Mouse (Mus musculus) spleen, postnatal 14 days (tissue): Measurements from ENCODE around the gene Gm12830.

Source experiments
- DNase-seq, 2 experiments: peaks; one replicate each; pipeline ENCODE4 v3.0.0; 2021 to 2022; ENCODE audit warnings: low spot score in 2 of 2

Gm12830 gene

DNA sequence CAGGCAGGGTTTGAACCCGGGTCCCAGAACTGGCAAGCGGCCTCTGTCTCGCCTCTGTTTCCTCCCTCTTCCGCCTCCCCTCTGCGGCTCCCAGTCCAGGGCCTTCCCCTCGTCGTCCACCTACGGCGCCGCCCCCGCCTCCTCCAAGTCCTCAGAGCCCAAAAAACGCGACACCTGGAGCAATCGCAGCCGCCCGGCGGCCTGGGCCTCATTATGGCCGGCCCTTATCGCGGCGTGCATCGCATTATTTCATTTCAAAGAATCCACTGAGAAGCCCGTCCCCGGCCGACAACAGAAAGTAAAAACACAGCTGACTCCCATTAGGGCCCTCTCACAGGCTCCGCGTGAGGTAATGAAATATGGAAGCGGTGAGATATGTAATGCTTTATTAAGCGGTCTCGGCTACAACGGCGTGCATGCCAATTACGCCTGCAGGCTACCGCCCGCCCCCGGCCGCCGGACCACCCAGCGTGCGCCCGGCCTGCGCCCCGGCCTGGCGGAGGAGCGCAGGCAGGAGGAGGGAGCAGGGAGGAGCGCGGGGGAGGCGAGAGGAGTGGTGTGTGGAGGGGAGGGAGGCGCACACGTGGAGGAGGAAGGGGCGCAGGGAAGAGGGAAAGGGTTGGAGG is at the start of gene Gm12830:
Gm12830 (plus strand) TSS at position 156 of the 626 bp plus-strand sequence.
- DNase-seq = no peak

DNA sequence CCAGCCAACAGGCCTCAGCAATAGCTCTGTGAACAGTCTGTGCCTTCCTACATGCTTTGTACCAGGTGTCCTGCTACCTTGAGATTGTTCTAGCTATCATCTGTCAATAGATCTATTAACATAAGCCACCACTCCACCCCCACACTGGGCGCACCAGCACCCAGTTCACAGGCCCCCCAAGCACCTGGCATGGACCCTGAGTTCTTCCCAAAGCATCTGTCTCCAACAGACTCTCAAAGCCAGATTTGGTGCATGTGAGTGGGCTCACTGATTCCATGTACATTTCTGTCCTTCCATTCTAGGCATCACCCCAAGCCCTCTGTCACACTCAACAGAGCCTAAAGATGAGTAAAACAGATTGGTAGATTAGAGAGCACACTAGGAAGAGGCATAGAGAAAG is 48.2 kb upstream of the Gm12830 start:
- no peak for DNase-seq

DNA sequence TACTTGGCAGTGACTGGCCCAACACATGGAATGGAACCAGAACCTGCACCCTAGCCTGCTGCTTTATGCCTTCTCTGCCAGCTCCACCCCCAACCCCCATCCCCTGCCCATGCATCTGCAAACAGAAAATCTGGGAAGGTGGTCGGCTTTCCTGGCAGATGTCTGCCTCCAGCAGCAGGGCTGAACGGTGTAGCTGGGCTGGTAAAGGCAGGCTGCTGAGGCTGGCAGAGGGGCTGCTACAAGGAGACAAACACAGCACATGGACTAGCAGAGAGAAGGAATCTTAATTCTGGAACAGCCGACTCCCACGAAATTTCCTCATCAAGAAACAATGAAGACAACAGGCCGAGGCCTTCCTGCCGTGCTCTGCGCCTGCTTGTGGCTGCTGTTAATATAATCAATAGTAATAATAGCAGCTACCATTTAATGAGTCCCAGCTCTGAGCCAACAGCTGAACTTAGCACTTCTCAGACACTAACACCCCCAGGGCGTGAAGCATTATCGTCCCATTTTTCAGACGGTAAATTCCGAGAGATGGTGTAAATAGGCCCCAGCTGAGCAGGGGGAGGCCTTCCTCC is 43.8 kb upstream of the Gm12830 start:
- no peak for DNase-seq

DNA sequence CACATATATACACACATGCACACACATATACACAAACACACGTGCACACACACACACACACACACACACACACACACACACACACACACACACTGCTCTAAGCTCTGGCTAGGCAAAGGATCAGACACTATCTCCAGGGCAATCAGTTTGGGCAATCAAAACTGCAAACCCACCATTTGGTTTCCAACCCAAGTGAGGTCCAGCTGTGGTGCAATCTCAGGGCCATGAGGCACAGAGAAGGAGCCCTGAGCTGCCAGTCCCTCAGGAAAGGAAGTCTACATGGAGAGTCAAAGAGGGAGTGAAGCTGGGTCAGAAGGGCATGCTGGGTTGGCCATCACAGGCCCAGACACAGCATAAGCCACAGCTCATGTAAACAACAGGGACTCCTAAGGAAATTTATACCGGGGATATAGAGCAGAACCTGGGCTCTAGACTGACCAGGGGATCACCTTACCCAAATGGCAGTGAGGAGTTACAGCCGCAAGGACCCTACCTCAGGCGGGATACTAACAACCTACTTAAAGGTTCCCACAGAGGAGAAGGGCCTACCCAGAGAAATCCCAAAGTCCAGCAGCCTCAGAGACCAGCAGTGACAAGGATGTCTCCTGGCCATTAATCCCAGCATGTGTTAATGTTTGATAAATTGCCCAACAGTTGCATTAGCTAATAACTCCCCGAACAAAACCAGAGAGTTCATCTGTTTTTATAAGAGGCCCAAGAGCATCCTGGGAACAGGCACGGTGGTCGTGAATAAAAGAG is 42.6 kb upstream of the Gm12830 start:
- DNase-seq = no peak

DNA sequence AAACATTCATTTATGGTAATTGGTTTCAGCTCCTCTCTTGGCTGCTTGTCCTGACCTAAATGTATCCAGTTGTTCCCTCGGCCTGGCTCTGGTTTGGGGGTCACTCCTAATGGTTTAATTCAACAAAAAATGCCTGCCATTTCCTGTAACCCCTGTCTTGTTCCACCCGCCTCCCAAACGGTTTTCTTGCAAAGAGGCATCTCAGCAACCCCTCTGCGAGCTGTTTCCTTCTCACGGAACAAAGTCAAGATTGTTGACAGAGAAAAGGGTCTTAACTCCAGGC is 42.1 kb upstream of the Gm12830 start:
- DNase-seq = no peak

DNA sequence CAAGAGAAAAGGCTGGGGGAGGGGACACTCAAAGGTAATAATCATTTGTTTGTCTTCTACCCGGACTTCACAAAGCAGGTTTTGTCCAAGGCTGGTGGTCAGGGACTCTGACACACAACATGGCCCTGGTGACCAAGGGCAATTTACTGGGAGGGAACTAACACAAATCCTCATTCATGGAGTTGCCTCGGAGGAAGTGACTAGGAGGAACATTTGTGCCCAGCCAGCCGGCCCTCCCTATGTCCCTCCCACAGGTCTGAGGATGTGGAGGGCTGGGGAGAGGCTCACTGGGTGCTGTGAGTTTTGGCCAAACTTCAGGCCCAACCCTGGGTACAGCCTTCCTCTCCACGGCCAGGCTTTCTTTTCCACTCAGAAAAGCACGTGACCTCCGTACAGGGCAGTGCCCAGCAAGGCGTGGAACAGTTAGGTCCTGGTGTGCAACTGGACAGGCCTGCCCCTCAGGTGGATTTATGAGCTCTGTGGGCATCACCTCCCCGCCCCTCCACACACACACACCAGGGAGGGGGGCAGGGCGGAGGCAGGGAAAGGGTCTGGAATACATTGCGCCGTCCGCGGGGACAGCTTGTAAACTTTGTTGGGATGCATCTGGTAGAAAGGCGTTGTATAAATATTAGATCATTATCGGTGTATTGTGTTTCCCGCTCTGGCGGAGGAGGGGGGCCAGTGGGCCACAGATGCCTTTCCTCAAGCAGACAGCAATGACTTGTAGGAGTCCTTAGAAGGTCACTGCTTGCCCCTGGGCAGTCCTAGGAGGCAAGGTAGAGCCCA is 41.6 kb upstream of the Gm12830 start:
- DNase-seq = no peak

DNA sequence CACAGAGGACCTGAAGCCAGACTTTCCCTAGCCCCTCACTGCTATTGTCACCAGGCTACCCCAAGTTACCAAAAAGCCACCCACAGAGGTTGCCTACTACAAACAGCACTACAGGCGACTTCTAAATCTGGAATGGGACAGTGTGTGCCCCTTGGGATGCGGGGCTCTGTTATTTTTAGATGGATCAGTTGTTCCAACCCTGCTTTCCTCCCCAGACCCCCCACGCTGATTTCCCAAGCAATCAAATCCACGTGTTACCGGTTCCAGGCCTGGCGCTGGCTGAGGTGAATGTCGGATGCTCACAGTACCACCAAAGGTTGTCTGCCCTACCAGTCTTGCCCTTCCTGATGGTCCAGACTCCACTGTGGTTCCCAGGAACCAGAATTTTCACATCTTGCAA is 38.7 kb upstream of the Gm12830 start:
- no peak for DNase-seq

DNA sequence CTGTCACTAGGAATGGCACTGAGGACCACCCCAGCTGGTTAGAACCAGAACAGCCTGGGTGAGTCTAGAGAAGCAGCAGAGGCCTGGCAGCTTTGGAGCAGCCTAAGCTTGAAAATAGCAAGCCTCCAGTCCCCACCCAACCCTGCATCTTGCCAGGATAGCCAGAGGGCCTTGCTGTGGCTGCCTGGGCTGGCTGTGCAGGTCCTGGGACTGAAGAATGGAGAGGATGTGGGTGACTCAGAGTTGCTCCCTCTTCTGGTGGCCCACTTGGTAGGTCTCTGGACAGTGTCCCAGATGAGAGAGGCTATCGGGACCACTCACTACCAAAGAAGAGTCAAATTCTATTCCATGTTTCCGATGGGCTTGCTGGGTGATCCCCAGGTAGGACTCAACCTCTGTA is 36.8 kb upstream of the Gm12830 start:
- DNase-seq = no peak

DNA sequence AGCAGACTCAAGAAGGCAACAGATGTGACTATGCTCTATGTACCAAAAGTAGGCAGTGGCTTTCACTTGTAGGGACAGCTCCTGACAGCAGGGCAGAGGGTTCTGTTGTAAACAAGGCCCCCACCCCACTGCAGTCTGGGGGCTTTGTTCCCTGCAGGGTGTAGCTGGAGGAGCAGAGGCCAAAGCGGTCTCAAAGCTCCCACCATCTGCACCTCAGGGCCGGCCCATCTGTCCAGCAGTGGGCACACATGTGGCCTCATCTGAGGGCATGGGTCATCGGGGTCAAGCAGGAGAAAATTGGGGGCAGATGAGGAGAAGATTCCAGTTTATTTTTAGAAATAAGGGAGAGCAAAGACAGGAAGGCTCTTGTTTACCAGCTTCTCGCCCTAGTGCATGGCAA is 32.7 kb upstream of the Gm12830 start:
- no peak for DNase-seq

DNA sequence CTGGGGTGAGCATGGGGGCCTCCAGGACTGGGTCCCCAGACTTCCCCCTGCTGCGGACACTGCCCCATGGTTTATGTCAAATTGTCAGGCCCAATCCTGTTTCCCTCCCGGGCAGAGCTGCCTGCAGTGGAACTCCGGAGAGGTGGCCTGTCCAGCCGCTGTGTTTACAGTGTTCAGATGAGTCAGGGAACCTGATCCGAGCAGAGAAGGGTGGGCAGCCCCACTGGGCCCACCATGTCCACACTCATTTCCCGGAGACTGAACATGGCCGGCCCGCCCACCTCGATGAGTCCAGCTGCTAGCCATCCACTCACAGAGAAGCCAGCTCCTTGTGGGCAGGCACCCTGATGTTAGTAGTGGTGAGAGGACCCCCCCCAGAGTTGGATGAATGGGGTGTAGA is 29.9 kb upstream of the Gm12830 start:
- DNase-seq = no peak

DNA sequence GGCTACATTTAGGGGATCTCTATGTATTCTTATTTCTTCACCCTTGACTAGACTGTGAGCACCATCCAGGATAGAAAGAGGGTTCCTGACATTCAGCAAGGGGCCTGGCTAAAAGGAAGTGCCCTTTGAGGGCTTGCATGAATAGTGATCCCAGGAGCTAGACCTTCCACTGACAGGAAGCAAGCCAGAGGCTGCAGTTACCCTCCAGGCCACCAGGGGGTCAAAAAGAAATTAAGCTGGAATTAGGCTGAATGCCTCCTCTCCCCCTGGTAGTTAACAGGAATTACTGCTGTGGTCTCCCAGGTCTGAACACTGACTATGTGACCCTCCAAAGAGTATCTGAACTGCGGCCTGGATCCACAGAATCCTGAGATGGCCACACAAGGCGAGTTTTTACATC is 27.7 kb upstream of the Gm12830 start:
- no peak for DNase-seq

DNA sequence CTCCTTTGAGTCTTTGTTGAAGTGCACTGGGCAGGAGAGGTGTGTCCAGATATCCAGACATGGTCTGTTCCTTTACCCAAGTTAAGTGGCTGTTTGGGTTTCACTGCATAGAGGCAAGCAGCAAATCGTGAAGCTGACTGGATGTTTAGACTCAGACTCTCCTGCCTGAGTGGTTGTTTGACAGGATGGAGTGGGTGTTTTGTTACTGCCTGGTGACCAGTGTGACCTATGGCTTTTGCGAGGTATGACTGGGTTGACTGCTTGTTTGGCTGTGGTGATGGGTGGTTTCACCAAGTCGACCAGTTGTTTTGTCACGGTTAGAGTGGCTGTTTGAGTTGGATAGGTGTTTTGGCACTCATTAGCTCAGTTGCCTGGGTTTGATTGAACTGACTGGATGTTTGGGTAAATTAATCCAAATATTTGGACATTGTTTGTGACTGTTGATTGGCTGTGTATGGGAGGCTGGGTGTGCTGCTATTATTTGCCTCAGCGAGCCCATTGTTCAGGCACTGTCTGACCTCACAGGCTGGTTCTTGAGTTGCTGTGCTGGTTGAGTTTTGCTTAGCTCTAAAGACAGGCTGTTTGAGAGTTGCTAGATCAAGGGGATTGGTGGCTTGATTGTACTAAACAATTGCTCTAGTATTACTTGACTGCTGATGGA is 24.1 kb upstream of the Gm12830 start:
- no peak for DNase-seq

DNA sequence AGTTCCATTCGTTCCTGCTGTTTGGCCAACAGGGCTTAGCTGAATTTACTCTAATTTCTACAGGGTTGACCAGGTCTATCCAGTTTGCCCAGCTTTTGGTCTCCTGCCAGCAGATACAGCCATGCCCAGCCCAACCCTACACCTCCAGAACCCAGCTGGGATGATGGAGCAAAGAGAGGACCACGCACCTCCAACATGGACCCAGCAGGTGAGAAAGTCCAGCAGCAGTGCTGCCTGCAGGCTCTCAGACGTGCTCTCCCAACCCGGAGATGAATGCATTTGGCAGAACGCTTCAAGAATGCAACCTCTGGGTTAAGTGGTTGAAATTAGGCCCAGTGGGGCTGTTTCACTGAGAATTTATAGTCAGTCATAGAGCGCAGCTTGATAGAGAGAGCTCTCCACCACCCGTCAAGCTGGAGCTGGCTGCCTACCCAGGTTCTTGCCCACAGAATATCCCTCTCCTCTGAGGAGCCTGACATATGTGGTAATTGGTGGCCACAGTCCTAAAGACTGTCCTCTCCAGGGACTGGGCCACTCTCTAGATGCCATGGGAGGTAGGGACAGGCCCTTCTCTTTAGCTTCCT is 23.4 kb upstream of the Gm12830 start:
- DNase-seq = no peak

DNA sequence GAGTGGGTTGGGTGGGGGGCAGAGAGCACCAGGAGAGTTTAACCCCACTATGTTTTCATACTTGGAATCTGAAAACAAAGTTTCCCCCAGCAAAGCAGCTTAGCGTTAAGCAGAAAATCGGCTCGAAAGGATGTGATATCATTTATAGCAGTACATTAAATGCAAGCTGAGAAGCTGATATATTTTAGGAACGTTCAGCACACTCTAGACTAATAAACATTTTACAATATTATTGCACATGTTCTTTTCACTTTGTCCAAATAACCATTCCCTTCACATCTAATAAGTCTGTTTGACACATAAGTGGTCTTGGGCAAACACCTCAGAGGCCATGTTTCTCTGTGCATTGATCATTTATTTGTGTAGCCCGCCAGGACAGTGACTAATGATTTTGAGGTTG is 17.4 kb upstream of the Gm12830 start:
- DNase-seq = no peak

DNA sequence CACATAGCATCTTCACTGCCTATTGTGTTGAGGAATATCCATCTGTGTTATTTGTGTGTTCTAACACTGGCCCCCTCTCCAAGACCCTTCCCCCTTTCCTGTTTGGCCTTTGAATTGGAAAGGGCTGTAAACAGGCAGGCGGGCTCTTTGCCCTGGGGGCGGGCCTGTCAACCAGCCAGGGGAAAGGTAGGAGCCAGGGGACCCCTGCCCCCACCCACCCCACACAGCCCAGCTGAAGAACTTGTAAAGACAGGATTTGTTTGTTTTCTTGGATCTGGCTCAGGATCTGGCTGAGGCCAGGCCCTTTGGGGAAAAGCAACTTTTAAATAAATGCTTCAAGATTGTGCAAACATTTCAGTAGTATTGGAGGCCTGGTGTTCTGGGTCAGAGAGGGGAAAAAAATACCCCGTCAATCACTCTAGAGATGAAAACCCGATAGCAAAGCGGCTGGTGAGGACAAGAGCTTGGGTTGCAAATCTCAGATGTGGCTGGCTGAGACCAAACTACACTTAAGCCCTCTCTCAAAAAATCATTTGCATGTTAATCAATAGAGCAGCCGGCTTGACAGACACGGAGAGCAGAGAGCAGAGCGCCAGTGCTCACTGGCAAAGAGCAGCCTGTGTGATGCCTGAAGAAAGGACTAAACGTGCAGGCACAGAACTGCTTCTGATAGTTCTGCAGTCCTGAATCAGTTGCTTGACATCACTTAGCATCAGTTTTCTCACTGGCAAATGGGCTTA is 2.4 kb upstream of the Gm12830 start:
- no peak for DNase-seq

DNA sequence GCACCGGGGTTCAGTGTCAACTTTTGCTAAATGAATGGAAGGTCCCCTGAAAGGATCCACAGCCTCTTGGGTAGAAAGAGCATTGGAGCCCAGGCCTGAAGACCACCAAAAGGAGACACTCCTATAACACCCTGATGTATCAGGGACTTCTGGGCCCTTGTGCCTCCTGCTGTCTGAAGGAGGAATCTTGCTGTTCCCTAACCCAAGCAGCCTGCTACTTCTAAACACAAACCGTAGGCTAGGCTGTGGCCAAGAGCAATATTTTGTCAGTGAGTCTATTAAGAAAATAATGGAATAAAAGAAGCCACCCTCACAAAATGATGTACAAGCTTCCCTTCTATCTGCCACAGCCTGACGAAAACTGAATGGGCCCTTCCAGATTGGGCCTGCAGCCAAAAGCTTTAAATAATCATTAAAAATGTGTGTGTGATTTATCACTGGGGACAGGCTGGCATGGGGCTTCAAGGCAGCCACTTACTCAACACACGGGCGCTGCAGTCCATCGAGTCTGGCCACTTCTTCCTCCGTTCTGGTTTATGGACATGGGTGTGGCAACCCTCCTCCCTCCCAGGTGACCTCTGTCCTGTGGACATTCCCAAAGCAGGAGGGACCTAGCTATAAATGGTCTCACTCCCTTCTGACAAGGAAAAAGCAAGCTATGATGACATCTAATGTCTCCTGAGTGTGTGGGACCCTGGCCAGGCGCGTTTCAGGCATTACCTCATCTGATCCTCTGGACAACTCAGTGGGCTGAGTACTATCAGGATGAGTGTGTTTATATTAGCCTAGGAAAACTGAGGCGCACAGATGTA is 13.5 kb downstream of the Gm12830 start:
- no peak for DNase-seq

DNA sequence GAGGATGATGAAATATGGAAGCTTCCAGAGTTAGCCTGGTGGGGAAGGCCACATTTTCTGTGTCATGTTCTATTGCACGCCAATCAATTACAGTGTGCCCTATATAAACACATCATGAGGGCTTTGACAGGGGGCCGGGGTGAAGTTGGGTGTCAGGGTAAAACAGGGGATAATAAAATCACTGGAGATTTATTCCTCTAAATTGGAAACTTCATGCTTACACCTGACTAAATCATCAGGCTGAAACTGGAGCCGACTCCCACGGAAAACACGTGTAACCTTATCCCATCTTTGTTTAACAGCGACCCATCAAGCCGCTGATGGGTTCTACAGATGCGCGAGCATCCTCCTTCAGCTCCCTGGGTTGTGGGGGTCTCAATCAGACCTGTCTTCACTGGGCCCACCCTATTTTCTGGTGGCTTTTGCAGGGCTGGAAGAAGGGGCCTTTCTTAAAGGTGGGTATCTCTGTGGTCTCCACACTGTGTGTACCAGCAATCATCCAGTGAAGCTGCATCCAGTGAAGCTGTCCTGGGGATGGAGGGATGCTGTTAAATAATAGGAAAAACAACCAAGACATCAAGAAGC is 19.9 kb downstream of the Gm12830 start:
- DNase-seq = no peak

DNA sequence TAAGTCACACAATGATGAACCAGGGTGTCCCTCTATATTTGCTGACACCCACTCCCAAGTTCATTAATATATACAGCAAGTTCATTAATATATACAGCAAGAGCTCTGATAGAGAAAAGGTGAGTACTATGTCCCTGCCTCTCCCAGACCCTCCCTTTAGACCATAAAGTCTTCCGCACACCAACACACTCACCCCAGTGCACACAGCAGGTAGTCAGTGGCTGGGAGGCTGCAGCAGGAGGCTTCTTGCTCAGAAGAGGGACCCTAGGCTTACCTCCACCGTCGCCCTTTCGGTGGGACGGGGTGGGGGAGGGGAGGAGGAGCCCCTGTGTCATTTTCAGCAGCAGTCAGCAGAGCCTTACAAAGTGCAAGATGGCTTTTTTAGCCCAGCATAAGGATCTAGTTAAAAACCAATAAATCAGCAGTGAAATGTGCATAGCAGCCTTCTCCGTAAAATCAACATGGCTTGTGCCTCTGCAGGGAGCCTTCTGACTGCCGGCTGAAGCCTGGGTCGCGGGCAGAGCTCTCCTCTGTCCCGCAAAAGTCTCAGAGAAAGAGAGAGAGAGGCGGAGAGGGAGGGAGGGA is 20.9 kb downstream of the Gm12830 start:
- no peak for DNase-seq

DNA sequence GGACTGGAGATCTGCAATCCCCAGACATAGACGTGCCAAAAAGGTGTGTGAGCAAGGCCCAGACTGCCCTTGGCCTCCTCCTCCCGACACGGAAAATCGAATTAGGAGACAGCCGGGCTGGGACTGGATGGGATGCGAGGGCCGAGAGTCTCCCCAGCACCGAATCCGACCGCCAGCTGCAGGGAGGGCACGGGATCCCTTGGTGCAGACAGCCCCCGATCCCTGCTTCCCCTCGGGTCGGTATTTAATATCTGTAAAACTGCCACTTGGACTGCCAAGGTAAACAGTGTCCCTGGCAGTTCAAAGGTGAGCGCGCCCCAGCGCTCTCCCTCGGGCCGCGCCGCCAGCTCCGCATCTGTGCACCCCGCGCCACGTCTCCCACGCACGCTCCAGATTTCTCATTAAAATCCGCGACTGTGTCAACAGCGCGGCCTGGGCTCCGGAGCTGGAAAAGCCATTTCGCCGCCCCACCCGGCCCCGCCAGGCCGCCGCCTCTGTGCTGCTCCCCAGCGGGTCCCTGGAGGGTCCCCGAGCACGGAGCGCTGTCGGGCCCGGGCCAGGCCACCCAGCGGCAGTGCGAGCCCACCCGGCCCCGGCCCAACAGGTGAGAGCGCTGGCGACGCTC is 21.7 kb downstream of the Gm12830 start:
- DNase-seq = no peak
